Comparison of ENCODE assay signal across 21 mouse cellular contexts in the genomic region with DNA sequence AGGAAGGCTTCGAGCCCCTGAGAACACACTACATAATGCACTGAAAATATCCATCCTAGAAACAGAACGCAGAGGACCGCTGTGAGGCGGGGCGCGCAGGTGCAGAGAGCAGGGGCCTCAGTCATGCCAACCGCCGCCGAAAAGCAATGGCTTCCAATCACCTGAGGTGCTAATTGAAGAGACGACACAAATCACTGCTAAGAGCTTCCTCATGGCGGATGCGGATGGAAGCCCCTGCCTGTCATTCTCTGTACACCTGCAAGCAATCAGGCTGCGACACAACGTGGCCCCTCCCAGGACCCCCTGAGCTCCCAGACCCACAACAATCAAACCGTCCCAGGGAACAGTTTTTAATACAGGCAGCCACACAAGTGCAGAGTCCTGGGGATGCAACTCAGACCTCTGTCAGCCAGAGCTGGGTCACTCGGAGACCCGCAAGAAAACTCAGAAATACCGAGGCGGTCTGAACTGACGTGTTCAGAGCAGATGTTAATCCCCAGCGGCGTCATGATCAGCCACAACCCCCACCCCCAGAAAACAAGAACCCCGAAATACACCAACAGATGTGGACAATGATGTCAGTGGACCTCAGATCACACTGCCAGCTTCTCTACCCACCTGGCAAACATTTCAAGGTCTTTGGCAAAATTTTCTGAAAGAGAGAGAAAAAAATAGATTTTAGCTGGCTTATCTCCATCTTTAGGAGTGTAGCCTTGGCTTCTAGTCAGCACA. TPM values are rescaled to one million over a fixed set of nuclear protein-coding genes. Genes with fewer than 3 reads are reported as not detected.
DNase-seq lines count a peak whose midpoint lies in the region; ATAC-seq and TF ChIP-seq lines count a peak whose summit lies in the region.
"Had no signal": no experiment of that assay in that cellular context is flagged by ENCODE, and none has a peak within 500 bp of the region (broad histone marks: within the 10 kb centered on the region; RNA-seq: fewer than 3 reads in every experiment).

No protein-coding gene starts in this region.

- peaks cover 68% of the 10 kb centered on the region for H3K4me1 ChIP-seq in E14TG2a.4 (replicated peaks; ENCODE audit: low read depth, low read length)
- H3K4me1 ChIP-seq in midbrain, embryonic 16.5 days (ENCODE audit: control insufficient read depth, insufficient read depth, low read length): no peaks in the 10 kb centered on the region; the same call in 1 of the 2 replicates
- H3K4me1 ChIP-seq in intestine, postnatal 0 days (replicated peaks; ENCODE audit: control insufficient read depth, insufficient read depth, low read length): no peaks in the 10 kb centered on the region

- peak; percentile 93 for DNase-seq in A20 (ENCODE audit: low read depth, low spot score)
- DNase-seq in B cell, adult 2 months: peak; percentile 52 to 55
- no peak for DNase-seq in left cerebral cortex, postnatal 25 days (ENCODE audit: low spot score in 2 of 2)
- DNase-seq: adrenal gland, adult 2 months; adrenal gland, postnatal 10 days; adrenal gland, postnatal 25 days; cerebellum, adult 11 months; cerebellum, adult 18-20 months; cerebellum, adult 8-10 months; cerebellum, adult 9-11 months; cerebellum, postnatal 14 days; cerebellum, postnatal 36 days; embryo, embryonic 11 days; forebrain, postnatal 0 days had no signal

- H3K27ac ChIP-seq in midbrain, embryonic 16.5 days (ENCODE audit: low read length): no peak overlapping the region
- no peak overlapping the region for H3K27ac ChIP-seq in intestine, postnatal 0 days (ENCODE audit: low read depth, low read length)
- H3K27ac ChIP-seq: embryonic facial prominence, embryonic 12.5 days; forebrain, embryonic 13.5 days; forebrain, embryonic 15.5 days had no signal

- H3K4me3 ChIP-seq in E14TG2a.4 (replicated peaks; ENCODE audit: low read length): peak overlapping the region; percentile 26; the same call in 1 of the 2 replicates
- H3K4me3 ChIP-seq in midbrain, embryonic 16.5 days (ENCODE audit: low read depth, low read length): no peak overlapping the region
- no peak overlapping the region for H3K4me3 ChIP-seq in intestine, postnatal 0 days (ENCODE audit: low read depth, low read length)
- H3K4me3 ChIP-seq: embryonic facial prominence, embryonic 12.5 days; forebrain, embryonic 13.5 days; forebrain, embryonic 15.5 days had no signal

- ATAC-seq in midbrain, embryonic 16.5 days: no peak
- no peak for ATAC-seq in intestine, postnatal 0 days
- ATAC-seq: forebrain, embryonic 13.5 days; forebrain, embryonic 15.5 days; forebrain, postnatal 0 days had no signal

- H3K4me2 ChIP-seq in midbrain, embryonic 16.5 days (ENCODE audit: low read length): no peak overlapping the region
- H3K4me2 ChIP-seq in intestine, postnatal 0 days (replicated peaks; ENCODE audit: low read depth): no peak overlapping the region
- H3K4me2 ChIP-seq: embryonic facial prominence, embryonic 12.5 days; forebrain, embryonic 13.5 days; forebrain, embryonic 15.5 days had no signal

- no peak for TF ChIP-seq CTCF in E14TG2a.4 (conservative IDR thresholded peaks at IDR 0.05; ENCODE audit: low read length)
- TF ChIP-seq CTCF in intestine, postnatal 0 days (IDR thresholded peaks at IDR 0.05; ENCODE audit: low read depth): no peak

- no peak overlapping the region for H3K9ac ChIP-seq in midbrain, embryonic 16.5 days (ENCODE audit: low read depth, low read length)
- no peak overlapping the region for H3K9ac ChIP-seq in intestine, postnatal 0 days (ENCODE audit: low read depth, low read length)
- H3K9ac ChIP-seq: embryonic facial prominence, embryonic 12.5 days; forebrain, embryonic 13.5 days; forebrain, embryonic 15.5 days; forebrain, postnatal 0 days had no signal

- H3K36me3 ChIP-seq in E14TG2a.4 (ENCODE audit: insufficient read depth, low read length): peaks cover 62% of the 10 kb centered on the region
- no peaks in the 10 kb centered on the region for H3K36me3 ChIP-seq in midbrain, embryonic 16.5 days (ENCODE audit: control insufficient read depth, insufficient read depth, low read length)
- H3K36me3 ChIP-seq in intestine, postnatal 0 days (ENCODE audit: control insufficient read depth, insufficient read depth): no peaks in the 10 kb centered on the region; the same call in 1 of the 2 replicates

- WGBS in midbrain, embryonic 16.5 days: 93% methylated on average over 23 of the region's 23 CpGs
- WGBS in intestine, postnatal 0 days: 93% methylated on average over 23 of the region's 23 CpGs

- no peaks in the 10 kb centered on the region for H3K27me3 ChIP-seq in E14TG2a.4 (ENCODE audit: insufficient read depth, low read length)
- H3K27me3 ChIP-seq in midbrain, embryonic 16.5 days (ENCODE audit: control insufficient read depth, insufficient read depth, low read depth, low read length): no peaks in the 10 kb centered on the region
- H3K27me3 ChIP-seq in intestine, postnatal 0 days (replicated peaks; ENCODE audit: control insufficient read depth, insufficient read depth, low read length): no peaks in the 10 kb centered on the region
- H3K27me3 ChIP-seq: embryonic facial prominence, embryonic 12.5 days; forebrain, embryonic 13.5 days; forebrain, embryonic 15.5 days had no signal

- intact Hi-C loops in left cerebral cortex, postnatal 25 days (cut with DNase I): no loop called here

- no peaks in the 10 kb centered on the region for H3K9me3 ChIP-seq in E14TG2a.4 (ENCODE audit: low read length)
- H3K9me3 ChIP-seq in midbrain, embryonic 16.5 days (replicated peaks; ENCODE audit: control insufficient read depth, low read length, poor library complexity, severe bottlenecking): no peaks in the 10 kb centered on the region
- no peaks in the 10 kb centered on the region for H3K9me3 ChIP-seq in intestine, postnatal 0 days (ENCODE audit: control insufficient read depth)
- H3K9me3 ChIP-seq: embryonic facial prominence, embryonic 12.5 days; forebrain, embryonic 13.5 days; forebrain, embryonic 15.5 days had no signal

RNA-seq across cellular contexts. Expression of a gene that starts 4.6 kb away (rescaled TPM):
- 0.45 and 0.77 TPM in 2 replicates for polyA plus RNA-seq in midbrain, embryonic 16.5 days (2015; fragmentation: Nextera tagmentation; extraction: Ambion mirVana)
- polyA plus RNA-seq in intestine, postnatal 0 days (2015; fragmentation: Nextera tagmentation; extraction: Ambion mirVana): not detected in 2 replicates
- 10 to 100 TPM; 13.7 to 14.1 TPM for total RNA-seq in left cerebral cortex, postnatal 25 days (2021)
- total RNA-seq: common myeloid progenitor, adult 5-6 weeks had no signal
- polyA plus RNA-seq: adrenal gland, adult 2 months; embryonic facial prominence, embryonic 12.5 days; forebrain, embryonic 13.5 days had no signal

RNA-seq across cellular contexts. Expression of a gene that starts 6.2 kb away (rescaled TPM):
- 17.7 and 18.9 TPM in 2 replicates for polyA plus RNA-seq in midbrain, embryonic 16.5 days (2015; fragmentation: Nextera tagmentation; extraction: Ambion mirVana)
- 10.6 and 12.1 TPM in 2 replicates for polyA plus RNA-seq in intestine, postnatal 0 days (2015; fragmentation: Nextera tagmentation; extraction: Ambion mirVana)
- total RNA-seq in left cerebral cortex, postnatal 25 days (2021): 10 to 100 TPM; 23.3 to 24.3 TPM

RNA-seq across cellular contexts. Expression of a gene that starts 27.2 kb away (rescaled TPM):
- polyA plus RNA-seq in midbrain, embryonic 16.5 days (2015; fragmentation: Nextera tagmentation; extraction: Ambion mirVana): 22.8 and 23.3 TPM in 2 replicates
- 26.9 and 28.2 TPM in 2 replicates for polyA plus RNA-seq in intestine, postnatal 0 days (2015; fragmentation: Nextera tagmentation; extraction: Ambion mirVana)
- total RNA-seq in left cerebral cortex, postnatal 25 days (2021): 10 to 100 TPM; 54.9 to 58.6 TPM

RNA-seq across cellular contexts. Expression of a gene that starts 31.5 kb away (rescaled TPM):
- polyA plus RNA-seq in midbrain, embryonic 16.5 days (2015; fragmentation: Nextera tagmentation; extraction: Ambion mirVana): 57.0 and 58.7 TPM in 2 replicates
- 48.9 and 56.0 TPM in 2 replicates for polyA plus RNA-seq in intestine, postnatal 0 days (2015; fragmentation: Nextera tagmentation; extraction: Ambion mirVana)
- total RNA-seq in left cerebral cortex, postnatal 25 days (2021): 10 to 100 TPM; 45.5 to 47.0 TPM

RNA-seq across cellular contexts. Expression of a gene that starts 35.4 kb away (rescaled TPM):
- polyA plus RNA-seq in midbrain, embryonic 16.5 days (2015; fragmentation: Nextera tagmentation; extraction: Ambion mirVana): 110 and 114 TPM in 2 replicates
- 109 and 113 TPM in 2 replicates for polyA plus RNA-seq in intestine, postnatal 0 days (2015; fragmentation: Nextera tagmentation; extraction: Ambion mirVana)
- 10 to 100 TPM; 33.1 to 33.5 TPM for total RNA-seq in left cerebral cortex, postnatal 25 days (2021)

Comparison
In these comparisons a context has a peak if more than half of its experiments do, and no peak if none do; other contexts are left out.
1. DNase-seq: peak in A20 (single experiment) and B cell, adult 2 months (2 of 2); none in left cerebral cortex, postnatal 25 days (0 of 2).